Mouse (Mus musculus) NIH3T3 (cell line): ENCODE measurements around the gene Lingo1.

Source experiments
- DNase-seq: peaks from one replicate; pipeline ENCODE4 v3.0.0-alpha.2; 2012; ENCODE audit warnings: low read depth

Lingo1 gene

GRCm38 (mm10) chr9:56633449-56634225, 162.6 kb downstream of the Lingo1 start:
- no peak for DNase-seq

- DNase-seq = no peak
Measured at GRCm38 (mm10) chr9:56630945-56631344, 165.3 kb downstream of the Lingo1 start.

GRCm38 (mm10) chr9:56629674-56630397, 166.4 kb downstream of the Lingo1 start:
- DNase-seq = peak; percentile 1

DNA sequence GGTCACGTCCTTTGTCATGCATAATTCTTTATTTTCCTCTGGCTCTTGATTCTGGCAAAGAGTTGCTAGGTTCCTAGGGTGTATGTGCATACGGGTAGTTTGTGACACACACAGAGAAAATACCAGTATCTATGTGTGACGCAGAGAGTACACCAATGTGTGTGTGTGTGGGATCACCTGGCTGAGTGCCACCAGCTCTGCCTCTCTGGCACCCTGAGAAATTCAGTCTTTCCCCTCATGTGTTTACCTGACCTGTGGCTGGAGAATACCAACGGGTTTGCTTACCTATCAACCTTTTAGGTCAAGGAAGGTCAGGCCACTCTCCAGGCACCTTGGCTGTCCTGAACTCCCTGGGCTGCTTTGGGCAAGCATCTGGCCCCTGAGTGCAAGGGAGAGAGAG, 169.0 kb downstream of the Lingo1 start:
- DNase-seq = no peak

DNA sequence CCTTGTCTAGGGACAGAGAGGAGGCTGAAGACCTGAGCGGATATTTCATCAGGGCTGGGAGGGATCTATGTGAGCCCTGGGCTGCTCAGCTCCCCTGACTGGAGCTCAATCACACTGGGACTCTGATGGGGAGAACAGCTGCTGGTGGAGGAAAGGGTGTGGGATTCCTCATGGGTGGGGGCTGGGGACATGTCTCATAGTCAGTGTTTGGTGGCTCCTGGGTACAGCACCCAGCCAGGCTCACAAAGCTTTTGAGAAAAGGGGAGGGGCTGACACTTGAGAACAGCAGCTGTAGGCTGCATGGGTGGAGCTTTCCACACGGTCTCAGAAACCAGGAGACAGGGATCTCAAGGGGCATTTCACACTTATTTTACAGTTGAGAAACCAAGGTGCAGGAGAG, 171.3 kb downstream of the Lingo1 start:
- DNase-seq = no peak

GRCm38 (mm10) chr9:56623361-56623760, 172.9 kb downstream of the Lingo1 start:
- no peak for DNase-seq

DNA sequence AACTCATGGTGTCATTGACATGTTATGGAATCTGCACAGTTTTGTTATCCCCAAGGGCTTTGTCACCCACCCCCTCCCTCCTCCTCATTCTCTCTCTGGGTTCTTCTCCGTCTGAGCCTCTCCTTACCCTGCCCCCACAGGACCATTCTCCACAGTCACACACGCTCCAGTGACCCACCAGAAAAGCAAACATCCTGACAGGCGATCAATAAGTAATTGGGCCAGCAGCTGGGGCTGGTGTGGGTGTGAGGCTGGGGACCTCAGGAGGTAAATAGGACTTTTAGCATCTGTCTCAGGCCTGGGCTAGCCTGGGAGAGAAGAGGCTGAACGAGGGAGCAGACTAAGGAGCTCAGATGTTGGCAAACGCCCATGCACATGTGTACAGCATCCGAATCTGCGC, 173.5 kb downstream of the Lingo1 start:
- DNase-seq = no peak

DNA sequence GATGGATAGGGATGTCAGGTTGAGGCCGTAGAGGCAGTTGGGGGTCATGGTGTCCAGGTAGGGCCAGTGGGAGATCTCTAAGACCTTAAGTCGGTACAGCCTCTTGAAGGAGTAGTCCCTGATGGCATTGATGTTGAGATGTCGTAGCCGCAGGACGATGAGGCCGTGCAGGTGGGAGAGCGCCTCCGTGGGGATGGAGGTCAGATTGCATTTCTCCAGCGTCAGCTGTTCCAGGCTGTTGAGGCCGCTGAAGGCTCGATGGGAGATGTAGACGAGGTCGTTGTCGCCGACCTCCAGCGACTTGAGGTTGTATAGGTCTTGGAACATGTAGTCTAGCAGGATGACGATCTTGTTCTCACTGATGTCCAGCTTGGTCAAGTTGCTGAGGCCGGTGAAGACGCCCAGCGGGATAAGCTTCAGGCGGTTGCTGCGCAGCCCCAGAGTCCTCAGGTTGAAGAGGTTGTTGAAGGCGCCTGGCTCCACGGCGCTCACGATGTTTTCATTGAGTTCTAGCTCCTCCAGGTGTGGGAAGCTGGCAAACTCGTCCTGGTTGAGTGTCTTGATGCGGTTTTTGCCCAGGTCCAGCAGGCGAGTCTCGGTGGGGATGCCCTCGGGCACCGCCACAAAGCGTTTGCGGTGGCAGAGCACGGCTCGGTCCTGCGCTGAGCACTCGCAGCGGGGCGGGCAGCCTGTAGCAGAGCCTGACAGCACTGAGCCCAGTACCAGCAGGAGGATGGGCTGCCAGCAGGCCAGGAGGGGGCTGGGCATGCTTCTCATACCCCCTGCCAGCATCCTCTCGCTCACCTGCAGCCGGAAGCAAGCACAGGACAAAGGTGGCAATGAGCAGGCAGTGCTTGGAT, 175.5 kb downstream of the Lingo1 start:
- DNase-seq = no peak

- DNase-seq = no peak
Measured at GRCm38 (mm10) chr9:56619715-56620114, 176.6 kb downstream of the Lingo1 start.

GRCm38 (mm10) chr9:56618660-56619059, 177.6 kb downstream of the Lingo1 start:
- DNase-seq = no peak

GRCm38 (mm10) chr9:56616061-56616460, 180.2 kb downstream of the Lingo1 start:
- DNase-seq = no peak

GRCm38 (mm10) chr9:56612798-56613183, 183.5 kb downstream of the Lingo1 start:
- DNase-seq = no peak

- no peak for DNase-seq
Measured at GRCm38 (mm10) chr9:56611912-56612797, 184.1 kb downstream of the Lingo1 start.

DNA sequence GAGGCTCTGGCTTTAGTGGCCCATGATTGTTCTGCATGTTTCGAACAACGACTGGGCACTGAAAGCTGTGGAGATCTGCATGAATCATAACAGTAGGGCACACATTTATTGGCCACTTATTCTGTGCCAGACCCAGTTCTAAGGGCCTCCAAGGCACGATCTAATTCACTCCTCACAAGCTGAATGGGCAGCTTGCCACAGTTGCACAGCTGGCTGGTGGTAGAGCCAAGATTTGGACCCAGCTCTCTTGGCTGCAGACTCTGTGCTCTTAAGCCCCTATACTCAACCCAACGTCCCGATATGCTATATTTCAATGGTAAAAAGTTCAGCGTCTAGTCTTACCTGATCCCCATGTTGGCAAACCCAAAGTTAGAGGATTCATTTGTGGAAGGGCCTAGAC, 185.3 kb downstream of the Lingo1 start:
- peak; percentile 3 for DNase-seq

DNA sequence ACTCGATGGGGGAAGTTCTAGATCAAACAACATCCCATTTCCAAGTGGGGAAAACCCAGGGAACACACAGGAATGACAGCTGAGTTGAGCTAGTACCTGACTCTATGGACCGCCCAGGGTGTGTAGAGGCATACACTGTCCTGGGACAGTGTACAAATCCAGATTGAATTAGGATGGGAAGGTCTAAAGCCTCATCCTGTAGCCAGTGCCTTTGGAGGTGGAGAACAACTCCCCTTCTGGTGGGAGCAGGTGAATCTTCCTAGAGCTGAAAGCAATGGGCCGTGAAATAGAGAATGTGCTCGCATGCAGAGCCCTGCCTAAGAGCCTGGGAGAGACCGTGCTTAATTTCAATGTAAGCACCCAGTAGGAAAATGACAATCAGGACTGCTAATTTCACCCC, 185.8 kb downstream of the Lingo1 start:
- no peak for DNase-seq

GRCm38 (mm10) chr9:56609486-56609885, 186.8 kb downstream of the Lingo1 start:
- DNase-seq = no peak

DNA sequence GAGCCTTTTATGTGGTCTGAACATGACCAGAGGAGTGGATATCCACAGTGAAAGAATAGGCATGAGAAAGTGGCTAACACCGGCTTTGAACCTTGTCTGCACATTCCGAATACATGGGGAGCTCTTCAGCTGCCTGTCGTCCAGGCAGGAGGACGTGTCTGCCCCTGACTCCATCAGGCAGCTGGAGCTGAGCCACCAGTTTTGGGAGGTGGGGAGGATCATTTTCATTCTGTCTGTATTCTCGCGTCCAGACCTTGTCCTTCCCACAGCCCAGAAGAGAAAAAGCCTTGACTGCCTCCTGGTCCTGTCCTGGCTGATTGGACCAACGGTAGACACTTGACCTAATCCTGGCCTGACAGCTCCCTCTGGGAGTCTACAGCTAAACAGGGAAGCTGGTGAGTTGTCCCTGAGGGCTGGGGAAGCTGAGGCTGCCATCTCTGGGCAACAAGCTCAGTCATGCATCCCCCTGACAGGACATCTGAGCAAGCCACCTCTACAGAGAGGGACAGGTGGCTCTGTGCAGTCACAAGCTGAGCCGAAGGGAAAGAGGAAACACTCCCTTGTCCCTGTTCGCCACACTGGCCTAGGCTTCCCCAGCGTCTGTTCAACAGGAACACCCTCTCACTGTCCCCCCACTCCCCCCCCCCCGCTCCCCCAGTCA, 187.4 kb downstream of the Lingo1 start:
- DNase-seq = no peak

GRCm38 (mm10) chr9:56606082-56606740, 190.1 kb downstream of the Lingo1 start:
- no peak for DNase-seq

DNA sequence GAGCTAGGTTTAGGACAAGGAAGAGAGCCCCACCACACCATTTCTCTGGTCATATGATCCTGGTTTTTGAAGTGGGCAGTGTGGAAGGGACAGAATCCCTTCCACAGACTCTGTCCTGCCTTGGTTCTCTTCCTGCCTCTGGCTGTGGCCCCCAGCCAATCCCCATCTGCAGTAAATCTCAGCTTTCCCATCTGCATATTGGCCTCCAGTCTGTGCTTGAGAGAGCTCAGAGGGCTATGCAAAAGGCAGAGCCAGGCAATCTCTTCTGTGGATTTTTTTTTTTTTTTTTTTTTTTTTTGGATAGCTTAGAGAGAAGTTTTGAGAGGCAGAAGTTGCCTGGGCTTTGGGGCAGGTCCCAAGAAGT, 190.8 kb downstream of the Lingo1 start:
- no peak for DNase-seq

- DNase-seq = no peak
Measured at GRCm38 (mm10) chr9:56604797-56605442, 191.3 kb downstream of the Lingo1 start.
